Mouse (Mus musculus): ENCODE data around the gene Mfap3l.

DNA sequence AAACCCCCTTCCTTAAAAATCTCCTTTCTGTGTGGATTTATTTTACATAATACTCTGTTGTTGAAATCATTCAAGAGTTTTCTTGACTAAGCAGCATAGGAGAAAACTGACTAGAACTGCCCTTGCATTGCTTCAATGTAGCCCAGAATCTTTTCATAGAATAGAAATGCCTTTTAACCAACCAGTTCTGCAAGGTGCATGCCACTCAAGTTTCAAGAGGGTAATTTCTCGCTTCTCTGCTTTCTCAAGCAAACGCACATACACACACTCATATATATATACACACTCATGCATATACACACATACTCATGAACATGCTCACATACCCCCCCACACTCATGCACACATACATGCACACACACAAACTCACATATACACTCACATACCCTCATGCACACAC, 28.6 kb downstream of the Mfap3l start:
- TF ChIP-seq MAX (IDR thresholded peaks at IDR 0.05) = no peak
- TF ChIP-seq CTCF (IDR thresholded peaks at IDR 0.05; ENCODE audit: control insufficient read depth, insufficient read depth, insufficient read length) = no peak
- TF ChIP-seq MYOD1 (IDR thresholded peaks at IDR 0.05; ENCODE audit: control insufficient read depth, insufficient read length, low read depth) = no peak

All from C2C12 (cell line).